Mouse (Mus musculus) liver, embryonic 14.5 days (tissue): Measurements from ENCODE around the gene Ppp1r9b.

Experiments
- CTCF ChIP-seq: IDR thresholded peaks from 2 replicates; pipeline ENCODE4 v1.5.1; 2016; ENCODE audit warnings: antibody characterized with exemption, low read depth, control low read depth
- EP300 ChIP-seq: IDR thresholded peaks from 2 replicates; pipeline ENCODE4 v1.6.1; 2016; ENCODE audit warnings: antibody characterized with exemption, low read depth

DNA sequence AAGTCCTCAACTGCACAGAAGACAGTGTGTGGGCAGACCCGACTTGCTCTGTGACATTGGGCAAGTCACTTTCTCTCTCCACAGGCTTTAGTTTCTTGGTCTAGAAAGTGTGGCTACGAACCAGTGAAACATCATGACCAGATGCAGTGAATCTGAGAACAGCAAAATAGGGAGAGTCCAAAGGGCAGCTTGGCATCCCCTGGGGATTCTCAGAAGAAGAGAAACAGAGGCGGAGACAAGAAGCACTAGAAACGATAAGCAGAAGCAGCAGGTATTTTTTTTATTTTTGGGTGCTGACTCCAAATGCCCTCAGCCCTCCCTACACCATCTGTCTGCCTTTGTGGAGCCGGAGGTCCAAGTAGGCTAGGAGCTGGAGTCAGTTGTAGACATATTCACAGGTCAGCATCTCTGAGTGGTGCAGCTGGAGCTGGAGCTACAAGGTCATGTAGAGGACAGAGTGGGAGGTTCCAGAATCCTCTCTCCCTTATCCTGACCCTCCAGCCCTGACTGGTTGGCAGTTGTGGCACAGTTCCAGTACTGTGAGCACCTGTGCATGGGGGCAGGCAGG is 28.2 kb upstream of the Ppp1r9b start:
- TF ChIP-seq EP300 (no peak), CTCF (no peak)
